Mouse (Mus musculus) ES-E14 (cell line): ENCODE results near the gene Tnfaip6.
"Not testable (repeated sequence)": the region's sequence is repeated elsewhere in the genome, so short reads cannot be mapped to it uniquely, and the experiment has no call there.

ENCODE experiments used
- CHD2 ChIP-seq: IDR thresholded peaks from 2 replicates; pipeline ENCODE4 v1.6.1; 2014; ENCODE audit warnings: mild to moderate bottlenecking, low read depth, low read length, inconsistent platforms
- ZC3H11A ChIP-seq: IDR thresholded peaks from 2 replicates; pipeline ENCODE4 v1.6.1; 2012; ENCODE audit warnings: low read depth, mild to moderate bottlenecking, inconsistent platforms, low read length, borderline replicate concordance

GRCm38 (mm10) chr2:52011820-52012219, 26.0 kb upstream of the Tnfaip6 start:
- not testable (repeated sequence) for TF ChIP-seq ZC3H11A, CHD2
